Mouse (Mus musculus) limb, embryonic 11.5 days (tissue): Measurements from ENCODE around the gene Lrrc49. TPM values are rescaled to one million over a fixed set of nuclear protein-coding genes. Genes with fewer than 3 reads are reported as not detected.

ENCODE experiments used
- ATAC-seq: fragments of 200-750 bp; cut with Nextera tagmentation; 2 replicates; pipeline ENCODE4 v1.8.0; 2017; ENCODE audit warnings: low read depth; ENCODE audit not compliant: insufficient number of reproducible peaks, low FRiP score, low TSS enrichment
- DNase-seq: peaks from one replicate; pipeline ENCODE4 v3.0.0-alpha.2; 2015; ENCODE audit warnings: low spot score
- H3K27ac ChIP-seq: fragments of 300-500 bp; sonication (generic); replicated peaks from 2 replicates; pipeline ENCODE4 v1.5.1; 2014; ENCODE audit warnings: low read depth, mild to moderate bottlenecking, low read length
- H3K27me3 ChIP-seq: fragments of 300-500 bp; sonication (generic); 2 replicates; pipeline ENCODE4 v1.6.1; 2014; ENCODE audit warnings: mild to moderate bottlenecking, low read length, mixed read lengths; ENCODE audit not compliant: control insufficient read depth, insufficient read depth
- H3K36me3 ChIP-seq: fragments of 300-500 bp; sonication (generic); 2 replicates; pipeline ENCODE4 v1.6.1; 2014; ENCODE audit warnings: mild to moderate bottlenecking, low read length, moderate library complexity, mixed read lengths; ENCODE audit not compliant: control insufficient read depth, insufficient read depth
- H3K4me1 ChIP-seq: fragments of 300-500 bp; sonication (generic); 2 replicates; pipeline ENCODE4 v1.6.1; 2014; ENCODE audit warnings: low read length, mixed read lengths; ENCODE audit not compliant: control insufficient read depth, insufficient read depth
- H3K4me2 ChIP-seq: fragments of 300-500 bp; sonication (generic); 2 replicates; pipeline ENCODE4 v1.6.1; 2014; ENCODE audit warnings: low read depth, mild to moderate bottlenecking, moderate library complexity; ENCODE audit not compliant: severe bottlenecking
- H3K4me3 ChIP-seq: fragments of 300-500 bp; sonication (generic); 2 replicates; pipeline ENCODE4 v1.5.1; 2014; ENCODE audit warnings: low read depth, low read length
- H3K9ac ChIP-seq: fragments of 300-500 bp; sonication (generic); 2 replicates; pipeline ENCODE4 v1.6.1; 2014; ENCODE audit warnings: mild to moderate bottlenecking, low read length
- H3K9me3 ChIP-seq: fragments of 300-500 bp; sonication (generic); 2 replicates; pipeline ENCODE4 v1.6.1; 2016; ENCODE audit warnings: low read length; ENCODE audit not compliant: control insufficient read depth
- WGBS: fragments of 180-500 bp; shearing (Covaris S2); extraction: QIAGEN DNeasy Blood & Tissue Kit; methylation state at CpG from one replicate; pipeline ENCODE4 v1.1.7; 2014; 5-methylcytosine and 5-hydroxymethylcytosine counted together
- polyA plus RNA-seq: library from polyadenylated mRNA; unstranded; fragments of >200 nt; fragmentation: Nextera tagmentation; extraction: Ambion mirVana; gene quantifications from 2 replicates; pipeline ENCODE4 v1.2.1, GENCODE M21; 2014

Gene Lrrc49
- polyA plus RNA-seq, 1 experiment from 2014 or later, result 26.5 TPM

- ATAC-seq (no peak), DNase-seq (no peak)
- WGBS, result 71% methylated on average over 2 of the region's 2 CpGs
- Histone ChIP-seq H3K27me3 (no peaks in the 10 kb centered on the region), H3K9me3 (no peaks in the 10 kb centered on the region), H3K36me3 (no peaks in the 10 kb centered on the region), H3K9ac (no peak overlapping the region), H3K4me2 (no peak overlapping the region), H3K4me3 (no peak overlapping the region), H3K4me1 (no peaks in the 10 kb centered on the region), H3K27ac (no peak overlapping the region)
Measured at GRCm38 (mm10) chr9:60604971-60605370, 83.0 kb downstream of the Lrrc49 start.

DNA sequence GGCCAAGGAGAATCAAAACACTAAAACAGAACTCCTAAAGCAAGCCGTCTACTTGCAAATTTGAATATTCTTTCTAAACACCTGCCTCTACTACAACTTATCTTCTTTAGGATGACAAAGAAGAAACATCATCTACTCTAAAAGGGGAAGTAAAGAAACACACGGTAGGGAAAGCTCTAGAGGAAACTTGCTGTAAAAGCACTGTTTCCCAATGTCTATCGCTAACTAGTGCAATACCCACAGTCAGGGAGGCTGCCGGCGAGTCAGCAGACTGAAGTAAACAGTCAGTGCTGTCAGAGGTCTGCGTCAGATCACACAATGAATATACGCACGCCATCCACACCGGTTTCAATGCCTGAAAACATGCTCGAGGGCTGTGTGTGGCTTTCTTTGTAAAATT, 86.0 kb downstream of the Lrrc49 start:
- no peak overlapping the region for H3K4me2 ChIP-seq
- H3K4me1 ChIP-seq, result no peaks in the 10 kb centered on the region
- H3K9me3 ChIP-seq, result no peaks in the 10 kb centered on the region
- DNase-seq (no peak), ATAC-seq (no peak)
- H3K4me3 ChIP-seq, result no peak overlapping the region
- WGBS, result 89% methylated on average over 10 of the region's 10 CpGs
- no peaks in the 10 kb centered on the region for H3K36me3 ChIP-seq
- no peaks in the 10 kb centered on the region for H3K27me3 ChIP-seq
- no peak overlapping the region for H3K27ac ChIP-seq
- H3K9ac ChIP-seq, result no peak overlapping the region

DNA sequence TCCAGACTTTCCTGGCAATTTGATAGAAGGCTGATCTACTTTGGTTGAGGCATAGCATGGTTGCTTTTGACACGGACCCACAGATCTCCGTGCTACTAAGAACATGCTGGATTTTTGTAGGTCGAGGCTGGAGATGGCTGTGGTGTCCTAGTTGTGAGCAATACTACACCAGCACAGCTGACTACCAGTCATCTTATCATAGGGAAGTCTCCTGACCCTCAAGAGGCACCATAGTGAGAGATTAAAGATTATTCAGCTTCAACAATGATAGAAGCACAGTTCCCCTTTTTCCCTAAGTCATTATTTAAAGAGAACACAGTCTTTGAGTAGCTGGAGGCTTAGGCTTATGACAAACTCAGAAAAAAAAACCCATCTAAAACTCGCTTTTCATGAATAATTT, 87.7 kb downstream of the Lrrc49 start:
- no peaks in the 10 kb centered on the region for H3K9me3 ChIP-seq
- ATAC-seq (no peak), DNase-seq (no peak)
- H3K27me3 ChIP-seq, result no peaks in the 10 kb centered on the region
- H3K9ac ChIP-seq, result no peak overlapping the region
- H3K4me3 ChIP-seq, result no peak overlapping the region
- no peak overlapping the region for H3K27ac ChIP-seq
- 92% methylated on average over 4 of the region's 4 CpGs for WGBS
- no peaks in the 10 kb centered on the region for H3K36me3 ChIP-seq
- H3K4me2 ChIP-seq, result no peak overlapping the region
- H3K4me1 ChIP-seq, result no peaks in the 10 kb centered on the region

- ATAC-seq, result no peak
- Histone ChIP-seq H3K4me1 (no peaks in the 10 kb centered on the region), H3K4me2 (no peak overlapping the region), H3K9ac (no peak overlapping the region), H3K9me3 (no peaks in the 10 kb centered on the region), H3K27ac (no peak overlapping the region), H3K27me3 (no peaks in the 10 kb centered on the region), H3K4me3 (no peak overlapping the region), H3K36me3 (no peaks in the 10 kb centered on the region)
- peak; percentile 38 for DNase-seq
- 71% methylated on average over 2 of the region's 2 CpGs for WGBS
Measured at GRCm38 (mm10) chr9:60599489-60599888, 88.5 kb downstream of the Lrrc49 start.

DNA sequence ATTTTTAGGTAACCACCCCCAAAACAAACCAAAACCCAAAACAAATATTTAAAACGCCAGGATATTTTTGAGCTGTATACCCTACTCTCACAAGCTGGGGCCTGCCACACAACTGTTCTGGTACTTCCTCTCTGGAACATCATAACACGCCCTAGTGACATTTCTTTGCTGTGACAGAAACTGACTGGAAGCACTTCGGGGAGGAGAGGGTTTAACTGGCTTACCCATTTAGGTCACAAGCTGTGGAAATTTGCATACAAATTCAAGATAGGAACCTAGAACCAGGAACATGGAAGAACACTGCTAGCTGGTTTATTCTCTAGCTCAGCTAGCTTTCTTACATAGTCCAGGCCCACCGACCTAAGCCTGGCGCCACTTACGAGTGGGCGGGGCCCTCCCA, 92.6 kb downstream of the Lrrc49 start:
- no peaks in the 10 kb centered on the region for H3K9me3 ChIP-seq
- ATAC-seq (no peak), DNase-seq (no peak)
- no peaks in the 10 kb centered on the region for H3K27me3 ChIP-seq
- H3K9ac ChIP-seq, result no peak overlapping the region
- WGBS, result 63% methylated on average over 7 of the region's 7 CpGs
- H3K4me2 ChIP-seq, result no peak overlapping the region
- H3K27ac ChIP-seq, result no peak overlapping the region
- H3K36me3 ChIP-seq, result no peaks in the 10 kb centered on the region; the same call in 1 of the 2 replicates
- no peak overlapping the region for H3K4me3 ChIP-seq
- H3K4me1 ChIP-seq, result no peaks in the 10 kb centered on the region

DNA sequence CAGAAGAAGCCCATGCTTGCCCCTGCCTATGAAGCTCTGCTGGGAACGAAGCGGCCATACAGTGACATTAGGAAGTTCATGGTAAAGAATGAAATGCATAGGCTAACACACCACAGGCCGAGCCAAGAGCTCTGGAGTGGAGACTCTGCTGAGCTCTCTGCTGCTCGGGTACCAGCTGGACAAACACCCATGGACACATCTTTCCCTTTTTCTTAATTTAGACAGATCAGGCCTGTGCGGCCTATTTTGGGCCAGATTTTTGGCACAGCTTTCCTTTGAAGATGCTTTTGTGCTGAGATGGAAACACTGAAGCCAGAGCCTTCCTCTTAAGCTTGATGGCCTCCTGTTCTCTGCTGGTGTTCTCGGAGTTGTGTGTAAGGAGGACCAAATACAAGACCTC, 95.0 kb downstream of the Lrrc49 start:
- Histone ChIP-seq H3K4me1 (no peaks in the 10 kb centered on the region), H3K27ac (no peak overlapping the region), H3K4me2 (no peak overlapping the region), H3K9ac (no peak overlapping the region), H3K9me3 (no peaks in the 10 kb centered on the region), H3K4me3 (no peak overlapping the region), H3K36me3 (no peaks in the 10 kb centered on the region; the same call in 1 of the 2 replicates), H3K27me3 (no peaks in the 10 kb centered on the region)
- ATAC-seq (no peak), DNase-seq (no peak)
- 86% methylated on average over 6 of the region's 6 CpGs for WGBS

- Histone ChIP-seq H3K27me3 (no peaks in the 10 kb centered on the region), H3K4me2 (no peak overlapping the region), H3K9me3 (no peaks in the 10 kb centered on the region), H3K36me3 (no peaks in the 10 kb centered on the region; the same call in 1 of the 2 replicates), H3K9ac (no peak overlapping the region), H3K4me3 (no peak overlapping the region), H3K4me1 (no peaks in the 10 kb centered on the region), H3K27ac (no peak overlapping the region)
- no peak for ATAC-seq
- 83% methylated on average over 5 of the region's 5 CpGs for WGBS
- no peak for DNase-seq
Measured at GRCm38 (mm10) chr9:60592363-60592762, 95.6 kb downstream of the Lrrc49 start.

GRCm38 (mm10) chr9:60590871-60591624, 96.9 kb downstream of the Lrrc49 start:
- no peak overlapping the region for H3K4me2 ChIP-seq
- WGBS, result 93% methylated on average over 8 of the region's 8 CpGs
- H3K36me3 ChIP-seq, result no peaks in the 10 kb centered on the region; the same call in 1 of the 2 replicates
- no peak for DNase-seq
- no peak overlapping the region for H3K4me3 ChIP-seq
- H3K27ac ChIP-seq, result no peak overlapping the region
- no peaks in the 10 kb centered on the region for H3K4me1 ChIP-seq
- ATAC-seq, result no peak
- H3K9ac ChIP-seq, result no peak overlapping the region
- no peaks in the 10 kb centered on the region for H3K9me3 ChIP-seq
- H3K27me3 ChIP-seq, result no peaks in the 10 kb centered on the region

DNA sequence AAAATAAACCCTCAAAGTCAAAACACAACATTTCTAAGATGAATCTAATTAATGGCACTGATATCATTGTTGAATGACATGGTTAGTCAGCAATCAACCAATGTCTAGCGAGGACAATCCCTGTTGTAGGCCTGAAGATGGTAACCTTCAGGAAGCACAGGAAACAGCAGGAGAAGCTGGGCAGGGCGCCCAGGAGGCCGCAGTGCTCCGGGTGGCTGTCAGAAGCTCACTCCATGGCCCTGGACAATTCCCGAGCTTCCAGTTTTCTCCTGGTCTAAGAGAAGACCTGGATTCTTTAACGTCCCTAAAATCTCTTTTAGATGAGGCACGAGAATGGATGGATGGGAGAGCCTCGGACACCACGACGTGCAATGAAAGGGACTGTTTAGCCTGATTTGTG, 99.0 kb downstream of the Lrrc49 start:
- 90% methylated on average over 10 of the region's 10 CpGs for WGBS
- no peak overlapping the region for H3K9ac ChIP-seq
- no peak overlapping the region for H3K4me2 ChIP-seq
- H3K4me1 ChIP-seq, result no peaks in the 10 kb centered on the region
- no peak overlapping the region for H3K27ac ChIP-seq
- no peak overlapping the region for H3K4me3 ChIP-seq
- ATAC-seq (no peak), DNase-seq (no peak)
- no peaks in the 10 kb centered on the region for H3K27me3 ChIP-seq
- H3K9me3 ChIP-seq, result no peaks in the 10 kb centered on the region
- no peaks in the 10 kb centered on the region; the same call in 1 of the 2 replicates for H3K36me3 ChIP-seq
